Comparison of ENCODE assay signal across 10 mouse cellular contexts in the genomic region with DNA sequence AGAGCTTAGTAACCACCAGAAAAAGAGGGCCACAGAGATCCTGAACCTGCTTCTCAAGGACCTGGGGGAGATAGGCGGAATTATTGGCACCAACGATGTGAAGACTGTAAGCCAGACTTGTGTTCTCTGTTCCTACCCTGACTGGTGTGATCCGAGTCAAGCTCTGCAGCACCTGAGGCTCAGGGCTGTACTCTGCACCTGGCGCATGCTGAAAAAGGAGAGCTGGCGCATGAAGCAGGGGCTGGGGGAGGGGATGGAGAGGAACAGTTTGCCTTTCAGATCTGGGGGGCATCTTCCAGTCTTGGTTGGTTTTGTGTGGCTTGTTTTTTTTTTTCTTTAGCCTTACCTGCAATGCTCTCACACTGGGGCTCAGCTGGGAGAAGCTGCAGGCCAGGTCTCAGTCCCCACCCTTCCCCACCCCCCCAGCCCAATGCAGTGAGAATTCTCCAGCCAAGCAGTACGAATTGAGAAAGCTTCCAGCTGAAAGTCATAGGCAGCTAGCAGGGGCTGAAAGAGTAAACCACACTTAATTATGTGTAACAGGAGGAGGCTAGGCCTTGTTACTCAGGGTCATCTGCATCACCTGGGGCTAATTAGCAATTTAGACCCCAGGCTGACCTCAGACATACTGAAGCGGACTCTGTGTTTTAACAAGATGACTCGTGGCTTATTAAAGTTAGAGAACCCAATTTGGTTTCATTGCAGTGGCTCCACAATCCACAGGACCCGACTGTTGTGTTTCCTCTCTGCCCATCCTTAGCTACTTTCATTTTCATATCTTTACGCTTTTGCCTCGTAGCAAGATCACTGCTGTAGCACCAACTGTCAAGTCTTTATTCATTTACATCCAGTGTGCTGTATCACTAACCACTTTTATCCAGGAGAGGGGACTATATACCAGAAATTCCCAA. TPM values are rescaled to one million over a fixed set of nuclear protein-coding genes. Genes with fewer than 3 reads are reported as not detected.
DNase-seq lines count a peak whose midpoint lies in the region; ATAC-seq and TF ChIP-seq lines count a peak whose summit lies in the region.
"Had no signal": no experiment of that assay in that cellular context is flagged by ENCODE, and none has a peak within 500 bp of the region (broad histone marks: within the 10 kb centered on the region; RNA-seq: fewer than 3 reads in every experiment).

No protein-coding gene starts in this region.

- H3K4me1 ChIP-seq in heart, embryonic 16.5 days (ENCODE audit: control insufficient read depth, insufficient read depth, low read length): peaks cover 16% of the 10 kb centered on the region; the same call in 1 of the 2 replicates
- H3K4me1 ChIP-seq in forebrain, embryonic 11.5 days (replicated peaks; ENCODE audit: control insufficient read depth, insufficient read depth, low read length): peaks cover 3% of the 10 kb centered on the region; the same call in 1 of the 2 replicates
- H3K4me1 ChIP-seq in liver, postnatal 0 days (ENCODE audit: insufficient read depth): no peaks in the 10 kb centered on the region; the same call in 1 of the 2 replicates
- H3K4me1 ChIP-seq in intestine, embryonic 15.5 days (replicated peaks): no peaks in the 10 kb centered on the region

- H3K9me3 ChIP-seq in heart, embryonic 16.5 days (replicated peaks; ENCODE audit: control insufficient read depth, low read length): no peaks in the 10 kb centered on the region
- no peaks in the 10 kb centered on the region for H3K9me3 ChIP-seq in forebrain, embryonic 11.5 days (ENCODE audit: control insufficient read depth, low read length)
- H3K9me3 ChIP-seq in liver, postnatal 0 days (ENCODE audit: low read length): no peaks in the 10 kb centered on the region
- H3K9me3 ChIP-seq in intestine, embryonic 15.5 days: no peaks in the 10 kb centered on the region

- peak overlapping the region; percentile 7; the same call in 1 of the 2 replicates for H3K4me3 ChIP-seq in heart, embryonic 16.5 days (ENCODE audit: low read length)
- H3K4me3 ChIP-seq in forebrain, embryonic 11.5 days (ENCODE audit: low read depth, low read length): no peak overlapping the region
- H3K4me3 ChIP-seq in liver, postnatal 0 days (ENCODE audit: low read depth, low read length): 0 out of 2 replicates have a peak overlapping the region, but pooled peaks have one; percentile 7
- H3K4me3 ChIP-seq in intestine, embryonic 15.5 days (replicated peaks): no peak overlapping the region

- no peaks in the 10 kb centered on the region for H3K27me3 ChIP-seq in heart, embryonic 16.5 days (ENCODE audit: control insufficient read depth, insufficient read depth, low read length)
- H3K27me3 ChIP-seq in forebrain, embryonic 11.5 days (ENCODE audit: control insufficient read depth, insufficient read depth, low read length): no peaks in the 10 kb centered on the region
- no peaks in the 10 kb centered on the region for H3K27me3 ChIP-seq in liver, postnatal 0 days (ENCODE audit: insufficient read depth, low read length)
- H3K27me3 ChIP-seq in intestine, embryonic 15.5 days (replicated peaks): no peaks in the 10 kb centered on the region

- peak overlapping the region; percentile 44; the same call in 1 of the 2 replicates for H3K9ac ChIP-seq in heart, embryonic 16.5 days (ENCODE audit: low read length)
- no peak overlapping the region for H3K9ac ChIP-seq in forebrain, embryonic 11.5 days (ENCODE audit: low read length)
- peak overlapping the region; percentile 50 for H3K9ac ChIP-seq in liver, postnatal 0 days (replicated peaks)
- H3K9ac ChIP-seq in intestine, embryonic 15.5 days: no peak overlapping the region

- TF ChIP-seq CTCF in liver, postnatal 0 days (IDR thresholded peaks at IDR 0.05; ENCODE audit: low read depth): no peak

- no peaks in the 10 kb centered on the region for H3K36me3 ChIP-seq in heart, embryonic 16.5 days (ENCODE audit: control insufficient read depth, insufficient read depth)
- no peaks in the 10 kb centered on the region; the same call in 1 of the 2 replicates for H3K36me3 ChIP-seq in forebrain, embryonic 11.5 days (ENCODE audit: control insufficient read depth, insufficient read depth, low read length)
- no peaks in the 10 kb centered on the region for H3K36me3 ChIP-seq in liver, postnatal 0 days (replicated peaks; ENCODE audit: insufficient read depth, low read length)
- H3K36me3 ChIP-seq in intestine, embryonic 15.5 days: no peaks in the 10 kb centered on the region

- DNase-seq in heart, postnatal 36 days: no peak
- DNase-seq in CD8-positive naive resting alpha-beta T cell, adult 2 months (ENCODE audit: low read depth in 2 of 2, low spot score in 2 of 2): peak; percentile 6 to 24
- DNase-seq in forebrain, embryonic 11.5 days (ENCODE audit: low spot score): no peak
- DNase-seq in liver, postnatal 0 days: no peak
- DNase-seq in adrenal gland, postnatal 25 days: no peak
- no peak for DNase-seq in spleen, adult 18-20 months
- DNase-seq: cerebellum, adult 11-12 months had no signal

- 72% methylated on average over 11 of the region's 11 CpGs for WGBS in heart, embryonic 16.5 days
- WGBS in forebrain, embryonic 11.5 days: 57% methylated on average over 11 of the region's 11 CpGs
- 62% methylated on average over 11 of the region's 11 CpGs for WGBS in liver, postnatal 0 days (ENCODE audit: insufficient replicate concordance)
- 75% methylated on average over 11 of the region's 11 CpGs for WGBS in intestine, embryonic 15.5 days

- TF ChIP-seq EP300 in liver, postnatal 0 days (IDR thresholded peaks at IDR 0.05; ENCODE audit: low read depth): no peak

- ATAC-seq in heart, embryonic 16.5 days (replicated peaks; ENCODE audit: extremely low read depth, insufficient read depth, low FRiP score): no peak
- ATAC-seq in forebrain, embryonic 11.5 days (replicated peaks; ENCODE audit: low FRiP score): no peak
- no peak for ATAC-seq in liver, postnatal 0 days
- ATAC-seq in intestine, embryonic 15.5 days: no peak
- ATAC-seq: hindbrain, postnatal 0 days had no signal

- H3K4me2 ChIP-seq in heart, embryonic 16.5 days (ENCODE audit: low read depth, low read length): peak overlapping the region; percentile 59
- no peak overlapping the region for H3K4me2 ChIP-seq in forebrain, embryonic 11.5 days (ENCODE audit: low read depth, low read length, severe bottlenecking)
- peak overlapping the region; percentile 54 for H3K4me2 ChIP-seq in liver, postnatal 0 days (ENCODE audit: low read depth, low read length)
- H3K4me2 ChIP-seq in intestine, embryonic 15.5 days (replicated peaks): no peak overlapping the region

- intact Hi-C loops in heart, postnatal 36 days (cut with DNase I): loop anchor here (5.0 kb wide), 1 partner anchor 816 kb away; no protein-coding TSS in a partner anchor

- no peak overlapping the region; the same call in 1 of the 2 replicates for H3K27ac ChIP-seq in heart, embryonic 16.5 days (ENCODE audit: low read length)
- 0 out of 2 replicates have a peak overlapping the region, but pooled peaks have one; percentile 6 for H3K27ac ChIP-seq in forebrain, embryonic 11.5 days (ENCODE audit: low read depth, low read length)
- H3K27ac ChIP-seq in liver, postnatal 0 days (ENCODE audit: low read depth): peak overlapping the region; percentile 29; the same call in 1 of the 2 replicates
- H3K27ac ChIP-seq in intestine, embryonic 15.5 days: no peak overlapping the region
- H3K27ac ChIP-seq: hindbrain, postnatal 0 days had no signal

RNA-seq across cellular contexts. Expression of a gene that starts 54.5 kb away (rescaled TPM):
- polyA plus RNA-seq in heart, embryonic 16.5 days (2015; fragmentation: Nextera tagmentation; extraction: Ambion mirVana): 1.9 and 2.3 TPM in 2 replicates
- total RNA-seq in heart, postnatal 36 days (2021): not detected
- polyA plus RNA-seq in forebrain, embryonic 11.5 days (2014; fragmentation: Nextera tagmentation; extraction: Ambion mirVana): 0.92 and 2.4 TPM in 2 replicates
- not detected in 2 replicates for polyA plus RNA-seq in liver, postnatal 0 days (2015; fragmentation: Nextera tagmentation; extraction: Ambion mirVana)
- polyA plus RNA-seq in intestine, embryonic 15.5 days (2015; fragmentation: Nextera tagmentation; extraction: Ambion mirVana): 2.0 and 2.8 TPM in 2 replicates
- total RNA-seq in adrenal gland, postnatal 25 days (2021): 1.2 and 1.9 TPM in 2 replicates

Comparison
In these comparisons a context has a peak if more than half of its experiments do, and no peak if none do; other contexts are left out.
1. H3K27ac ChIP-seq: peak in forebrain, embryonic 11.5 days (single experiment) and liver, postnatal 0 days (single experiment); none in heart, embryonic 16.5 days (single experiment) and intestine, embryonic 15.5 days (single experiment).
2. H3K4me2 ChIP-seq: peak in heart, embryonic 16.5 days (single experiment) and liver, postnatal 0 days (single experiment); none in forebrain, embryonic 11.5 days (single experiment) and intestine, embryonic 15.5 days (single experiment).
3. H3K4me3 ChIP-seq: peak in heart, embryonic 16.5 days (single experiment) and liver, postnatal 0 days (single experiment); none in forebrain, embryonic 11.5 days (single experiment) and intestine, embryonic 15.5 days (single experiment).
4. H3K9ac ChIP-seq: peak in heart, embryonic 16.5 days (single experiment) and liver, postnatal 0 days (single experiment); none in forebrain, embryonic 11.5 days (single experiment) and intestine, embryonic 15.5 days (single experiment).
5. DNase-seq: peak in CD8-positive naive resting alpha-beta T cell, adult 2 months (2 of 2); none in heart, postnatal 36 days (0 of 2), forebrain, embryonic 11.5 days (single experiment), liver, postnatal 0 days (single experiment), adrenal gland, postnatal 25 days (single experiment) and spleen, adult 18-20 months (0 of 2).